Mouse (Mus musculus) midbrain, embryonic 10.5 days (tissue): ENCODE results near the gene 5730409E04Rik. TPM values are rescaled to one million over a fixed set of nuclear protein-coding genes. Genes with fewer than 3 reads are reported as not detected.

Experiments used
- DNase-seq: peaks from one replicate; pipeline ENCODE4 v3.0.0-alpha.2; 2017; ENCODE audit warnings: low spot score
- H3K27ac ChIP-seq: fragments of 300-500 bp; sonication (generic); replicated peaks from 2 replicates; pipeline ENCODE4 v1.5.1; 2016; ENCODE audit warnings: mild to moderate bottlenecking
- H3K27me3 ChIP-seq: fragments of 300-500 bp; sonication (generic); 2 replicates; pipeline ENCODE4 v1.6.1; 2016; ENCODE audit warnings: low read depth, mild to moderate bottlenecking; ENCODE audit not compliant: poor library complexity, severe bottlenecking
- H3K36me3 ChIP-seq: fragments of 300-500 bp; sonication (generic); 2 replicates; pipeline ENCODE4 v1.6.1; 2016; ENCODE audit warnings: mild to moderate bottlenecking, moderate library complexity
- H3K4me1 ChIP-seq: fragments of 300-500 bp; sonication (generic); 2 replicates; pipeline ENCODE4 v1.6.1; 2016
- H3K4me3 ChIP-seq: fragments of 300-500 bp; sonication (generic); 2 replicates; pipeline ENCODE4 v1.5.1; 2016; ENCODE audit warnings: mild to moderate bottlenecking, moderate library complexity
- H3K9me3 ChIP-seq: fragments of 300-500 bp; sonication (generic); replicated peaks from 2 replicates; pipeline ENCODE4 v1.6.1; 2016; ENCODE audit warnings: mild to moderate bottlenecking
- WGBS: fragments of 180-500 bp; shearing (Covaris S2); methylation state at CpG from one replicate; pipeline ENCODE4 v1.1.7; 2016; 5-methylcytosine and 5-hydroxymethylcytosine counted together
- polyA plus RNA-seq: library from polyadenylated mRNA; unstranded; fragments of >200 nt; fragmentation: Nextera tagmentation; extraction: Ambion mirVana; gene quantifications from 2 replicates; pipeline ENCODE4 v1.2.1, GENCODE M21; 2016

5730409E04Rik gene
- polyA plus RNA-seq, 1 experiment from 2014 or later: 1.0 TPM

DNA sequence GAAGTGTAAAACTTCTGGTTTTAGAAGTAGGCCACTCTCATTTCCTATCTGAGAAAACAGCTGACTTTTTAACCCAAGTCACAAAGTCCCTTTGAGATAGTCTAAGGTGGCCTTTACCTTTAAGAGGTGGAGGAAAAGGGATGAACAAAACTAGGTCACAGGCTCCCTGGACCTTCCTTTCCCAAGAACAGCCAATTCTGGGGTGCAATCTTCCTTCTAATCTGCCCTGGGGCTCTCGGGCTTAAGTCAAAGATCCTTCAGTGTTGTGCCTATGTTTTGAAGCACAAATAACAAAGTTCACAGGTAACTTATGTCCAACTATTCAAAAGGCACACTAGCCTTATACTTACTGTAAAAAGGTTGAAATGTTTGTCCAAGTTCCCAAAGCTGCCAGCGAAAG, 5.5 kb upstream of the 5730409E04Rik start:
- Histone ChIP-seq H3K36me3 (no peaks in the 10 kb centered on the region), H3K4me3 (no peak overlapping the region), H3K9me3 (no peaks in the 10 kb centered on the region), H3K4me1 (peaks cover 29% of the 10 kb centered on the region), H3K27ac (no peak overlapping the region), H3K27me3 (peaks cover 99% of the 10 kb centered on the region)
- 85% methylated on average over 2 of the region's 2 CpGs for WGBS
- no peak for DNase-seq

DNA sequence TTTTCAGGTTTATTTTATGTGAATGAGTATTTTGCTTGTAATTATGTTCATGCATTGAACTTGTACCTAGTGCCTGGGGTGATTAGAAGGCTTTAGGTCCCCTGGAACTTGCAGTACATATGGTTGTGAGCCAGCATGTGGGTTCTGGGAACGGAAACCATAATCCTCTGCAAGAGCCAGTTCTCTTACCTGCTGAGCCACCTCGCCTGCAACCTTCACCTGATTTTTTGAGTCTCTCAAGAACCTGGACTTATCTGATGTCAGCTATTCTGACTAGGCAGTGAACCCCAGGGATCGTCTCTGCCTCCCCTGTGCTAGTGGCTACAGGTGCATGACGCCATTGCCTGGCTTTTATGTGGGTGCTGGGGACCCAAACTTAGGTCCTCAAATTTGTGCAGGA, 3.9 kb upstream of the 5730409E04Rik start:
- H3K4me1 ChIP-seq: peaks cover 26% of the 10 kb centered on the region
- H3K36me3 ChIP-seq: no peaks in the 10 kb centered on the region
- 85% methylated on average over 4 of the region's 4 CpGs for WGBS
- no peak overlapping the region for H3K4me3 ChIP-seq
- DNase-seq: no peak
- H3K27ac ChIP-seq: no peak overlapping the region
- peaks cover 99% of the 10 kb centered on the region for H3K27me3 ChIP-seq
- H3K9me3 ChIP-seq: no peaks in the 10 kb centered on the region

DNA sequence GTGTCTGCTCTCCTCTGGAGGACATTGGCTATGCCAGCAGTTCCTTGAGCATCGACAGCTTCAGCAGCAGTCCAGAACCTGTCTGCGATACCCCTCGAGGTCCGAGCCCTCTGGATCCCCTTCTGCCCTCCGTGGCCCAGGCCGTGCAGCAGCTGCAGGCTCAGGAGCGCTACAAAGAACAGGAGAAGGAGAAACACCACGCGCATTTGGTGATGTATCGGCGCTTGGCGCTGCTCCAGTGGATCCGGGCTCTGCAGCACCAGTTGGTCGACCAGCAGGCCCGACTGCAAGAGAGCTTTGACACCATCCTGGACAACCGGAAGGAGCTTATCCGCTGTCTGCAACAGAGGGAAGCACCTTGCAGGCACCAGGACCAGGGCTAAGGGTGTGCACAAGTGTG, 2.4 kb downstream of the 5730409E04Rik start:
- no peak for DNase-seq
- H3K9me3 ChIP-seq: no peaks in the 10 kb centered on the region
- H3K27me3 ChIP-seq: peaks cover 99% of the 10 kb centered on the region
- peaks cover 21% of the 10 kb centered on the region for H3K4me1 ChIP-seq
- H3K27ac ChIP-seq: no peak overlapping the region
- no peak overlapping the region for H3K4me3 ChIP-seq
- WGBS: 89% methylated on average over 17 of the region's 17 CpGs
- H3K36me3 ChIP-seq: no peaks in the 10 kb centered on the region

DNA sequence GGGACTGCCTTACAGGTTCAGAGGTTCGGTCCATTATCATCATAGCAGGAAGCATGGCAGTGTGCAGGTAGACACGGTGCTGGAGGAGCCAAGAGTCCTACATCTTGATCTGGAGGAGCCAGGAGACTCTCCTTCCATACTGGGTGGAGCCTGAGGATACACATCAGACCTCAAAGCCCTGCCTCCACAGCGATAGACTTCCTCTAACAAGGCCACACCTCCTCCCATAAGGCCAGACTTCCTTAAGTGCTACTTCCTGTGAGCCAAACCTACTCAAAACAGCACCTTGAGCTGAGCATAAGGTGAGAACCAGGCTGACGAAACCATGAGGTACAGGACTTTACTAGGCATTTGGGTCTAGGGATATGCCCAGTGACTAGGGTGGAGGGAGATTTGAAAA, 6.7 kb downstream of the 5730409E04Rik start:
- Histone ChIP-seq H3K4me3 (no peak overlapping the region), H3K9me3 (no peaks in the 10 kb centered on the region), H3K27me3 (peaks cover 100% of the 10 kb centered on the region), H3K27ac (no peak overlapping the region), H3K36me3 (no peaks in the 10 kb centered on the region), H3K4me1 (peaks cover 32% of the 10 kb centered on the region)
- DNase-seq: no peak
- 84% methylated on average over 4 of the region's 4 CpGs for WGBS

DNA sequence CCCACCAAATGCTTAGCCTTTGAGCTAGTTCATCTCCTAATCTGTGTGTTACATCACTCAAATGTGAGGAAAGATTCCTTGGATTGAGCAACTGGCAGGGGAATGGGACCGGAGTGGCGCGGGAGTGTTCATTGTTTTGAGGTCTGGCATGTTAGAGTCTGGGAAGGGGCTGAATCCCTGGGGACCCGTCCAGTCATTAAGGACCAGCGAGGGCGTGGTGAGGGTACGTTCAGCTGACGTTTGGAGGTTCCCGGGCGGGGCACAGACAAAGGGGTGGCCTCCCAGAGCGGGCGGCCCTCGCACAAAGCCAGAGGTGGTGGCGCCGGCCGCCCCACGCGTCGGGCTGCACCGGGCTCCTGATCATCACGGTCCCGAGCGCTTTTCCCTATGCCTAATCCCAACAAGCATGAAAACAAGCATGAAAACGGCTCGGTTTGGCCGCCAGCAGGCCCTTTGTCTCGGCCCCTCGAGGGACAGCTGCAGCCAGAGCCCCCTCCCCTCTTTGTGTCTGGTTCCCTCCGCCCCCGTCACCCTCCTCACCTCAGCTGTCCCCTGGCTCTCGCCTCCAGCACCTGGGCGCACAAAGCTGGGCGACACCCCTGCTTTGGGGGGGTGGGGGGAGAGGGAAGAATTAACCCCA, 10.2 kb downstream of the 5730409E04Rik start:
- no peaks in the 10 kb centered on the region for H3K9me3 ChIP-seq
- peaks cover 23% of the 10 kb centered on the region for H3K4me1 ChIP-seq
- WGBS: 1% methylated on average over 33 of the region's 33 CpGs
- H3K36me3 ChIP-seq: no peaks in the 10 kb centered on the region
- peak overlapping the region; percentile 51 for H3K4me3 ChIP-seq
- peaks cover 100% of the 10 kb centered on the region for H3K27me3 ChIP-seq
- H3K27ac ChIP-seq: peak overlapping the region; percentile 91
- DNase-seq: peak; percentile 82

DNA sequence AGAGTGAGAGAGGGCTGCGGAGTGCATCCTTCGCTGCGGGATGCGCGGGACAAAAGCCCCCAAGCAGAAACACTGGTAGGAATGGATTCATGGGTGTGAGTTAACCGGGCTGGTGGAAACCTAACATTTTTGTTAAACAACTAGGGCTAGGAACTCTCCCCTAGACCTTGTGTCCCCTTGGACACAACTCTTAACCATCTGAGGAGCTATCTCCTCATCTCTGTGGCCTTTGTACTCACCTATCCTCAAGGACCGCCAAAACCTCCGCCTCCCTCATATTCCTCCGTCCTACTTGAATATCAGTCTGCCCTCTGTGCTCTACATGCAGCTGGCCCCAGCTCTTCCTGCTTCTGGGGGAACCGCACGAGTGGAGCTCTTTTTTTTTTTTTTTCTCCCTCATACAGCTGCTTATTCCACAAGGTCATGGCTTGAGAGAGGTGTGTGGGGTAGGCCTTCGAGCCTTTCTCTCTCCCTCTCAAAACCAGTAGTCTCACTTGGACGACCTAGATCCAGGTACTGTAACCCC, 10.8 kb downstream of the 5730409E04Rik start:
- Histone ChIP-seq H3K27me3 (peaks cover 100% of the 10 kb centered on the region), H3K4me3 (peak overlapping the region; percentile 51)

DNA sequence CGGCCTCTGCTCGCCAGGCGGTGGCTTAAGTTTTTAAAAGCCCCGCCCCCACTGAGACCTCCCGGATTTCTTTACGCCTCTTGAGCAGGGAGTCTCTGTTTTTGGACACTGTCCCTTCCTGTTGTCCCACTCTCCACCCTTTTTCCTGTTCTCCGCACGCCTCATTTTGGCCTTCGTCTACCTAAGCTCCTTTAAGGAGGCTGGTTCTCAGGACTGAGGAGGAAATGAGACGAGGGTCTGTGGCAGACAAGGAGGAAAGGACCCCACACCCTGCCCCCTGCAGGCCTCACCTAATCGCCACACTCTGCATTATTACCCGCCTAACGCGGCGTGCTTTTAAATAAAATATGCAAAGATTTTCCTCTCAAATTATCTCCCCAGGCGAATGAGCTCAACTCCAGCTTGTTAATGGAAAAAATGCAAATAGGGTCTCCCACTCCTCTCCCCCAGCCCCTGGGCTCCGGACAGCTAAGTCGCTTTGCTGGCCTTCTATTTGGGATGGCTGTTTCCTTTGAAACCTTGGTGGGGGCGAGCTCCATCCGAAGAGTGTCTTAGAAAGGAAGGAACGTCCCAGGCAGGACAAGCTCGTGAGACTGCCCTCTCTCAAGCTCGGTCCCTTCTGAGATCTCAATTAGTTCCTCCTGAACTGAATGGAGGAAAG, 17.5 kb downstream of the 5730409E04Rik start:
- Histone ChIP-seq H3K27me3 (peaks cover 90% of the 10 kb centered on the region), H3K9me3 (no peaks in the 10 kb centered on the region), H3K36me3 (no peaks in the 10 kb centered on the region), H3K4me3 (peak overlapping the region; percentile 42), H3K4me1 (peaks cover 26% of the 10 kb centered on the region), H3K27ac (peak overlapping the region; percentile 63)
- DNase-seq: peak; percentile 52
- WGBS: under 1% methylated on average over 23 of the region's 23 CpGs

More for the DNA sequence above, 10.8 kb downstream of the 5730409E04Rik start:
- H3K27ac ChIP-seq: peak overlapping the region; percentile 91
- H3K36me3 ChIP-seq: no peaks in the 10 kb centered on the region
- H3K4me1 ChIP-seq: peaks cover 23% of the 10 kb centered on the region
- no peak for DNase-seq
- no peaks in the 10 kb centered on the region for H3K9me3 ChIP-seq
- WGBS: 25% methylated on average over 13 of the region's 13 CpGs

DNA sequence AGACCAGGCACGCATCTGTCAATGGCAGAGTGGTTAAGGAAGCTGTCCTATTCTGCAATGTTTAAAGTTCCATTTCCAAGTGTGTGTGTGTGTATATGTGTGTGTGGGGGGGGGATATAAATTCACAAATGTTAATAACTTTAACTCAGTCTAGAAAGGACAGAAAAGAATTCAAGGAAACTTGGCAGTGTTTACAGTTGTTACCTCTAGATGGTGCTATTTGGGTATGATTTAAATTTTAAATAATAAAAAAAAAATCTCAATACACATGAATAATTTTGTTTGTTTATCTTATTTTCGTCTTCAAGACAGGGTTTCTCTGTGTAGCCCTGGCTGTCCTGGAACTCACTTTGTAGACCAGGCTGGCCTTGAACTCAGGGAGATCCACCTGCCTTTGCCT, 22.3 kb downstream of the 5730409E04Rik start:
- no peaks in the 10 kb centered on the region for H3K36me3 ChIP-seq
- no peak overlapping the region for H3K4me3 ChIP-seq
- peaks cover 17% of the 10 kb centered on the region for H3K4me1 ChIP-seq
- no peak for DNase-seq
- H3K27me3 ChIP-seq: peaks cover 76% of the 10 kb centered on the region
- H3K27ac ChIP-seq: no peak overlapping the region
- no peaks in the 10 kb centered on the region for H3K9me3 ChIP-seq
- 58% methylated on average over 2 of the region's 2 CpGs for WGBS

DNA sequence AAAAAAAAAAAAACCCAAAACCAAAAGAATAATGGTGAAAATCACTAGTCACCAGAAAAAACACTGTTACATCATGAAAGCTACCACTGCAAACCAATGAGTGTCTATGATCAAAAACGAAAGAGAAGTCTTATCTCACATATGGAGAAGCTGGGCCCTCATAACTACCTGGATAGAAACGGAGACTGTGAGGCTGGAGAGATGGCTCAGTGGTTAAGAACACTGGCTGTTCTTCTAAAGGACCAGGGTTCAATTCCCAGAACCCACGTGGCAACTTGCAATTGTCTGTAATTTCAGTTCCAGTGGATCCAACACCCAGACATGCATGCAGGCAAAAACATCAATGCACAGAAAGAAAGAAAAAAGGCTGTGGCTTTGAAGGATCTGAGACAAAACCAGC, 23.1 kb downstream of the 5730409E04Rik start:
- H3K27me3 ChIP-seq: peaks cover 73% of the 10 kb centered on the region
- 74% methylated on average over 3 of the region's 3 CpGs for WGBS
- no peaks in the 10 kb centered on the region for H3K36me3 ChIP-seq
- H3K4me3 ChIP-seq: no peak overlapping the region
- no peak overlapping the region for H3K27ac ChIP-seq
- no peaks in the 10 kb centered on the region for H3K9me3 ChIP-seq
- H3K4me1 ChIP-seq: peaks cover 10% of the 10 kb centered on the region
- no peak for DNase-seq

DNA sequence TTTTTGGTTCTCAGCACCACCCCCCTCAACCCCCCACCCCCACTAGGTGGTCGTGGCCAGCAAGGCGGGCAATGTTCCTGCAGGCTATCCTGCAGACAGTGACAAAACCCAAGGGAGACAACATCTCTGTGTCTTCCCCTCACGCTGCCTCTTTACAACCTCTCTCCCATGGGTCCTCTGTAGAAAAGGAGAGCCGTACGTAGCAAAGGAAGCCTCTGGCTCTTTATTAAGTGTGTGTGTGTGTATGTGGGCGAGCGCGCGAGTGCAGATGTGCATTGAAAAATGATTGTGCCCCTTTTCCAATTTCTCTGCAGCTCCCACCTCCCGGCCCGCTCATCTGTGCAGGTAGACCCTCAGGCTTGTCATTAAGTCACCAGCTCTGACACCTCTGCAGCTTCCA, 26.7 kb downstream of the 5730409E04Rik start:
- WGBS: 36% methylated on average over 11 of the region's 11 CpGs
- no peak overlapping the region for H3K27ac ChIP-seq
- H3K27me3 ChIP-seq: peaks cover 56% of the 10 kb centered on the region
- H3K4me3 ChIP-seq: no peak overlapping the region
- DNase-seq: no peak
- H3K36me3 ChIP-seq: no peaks in the 10 kb centered on the region
- H3K9me3 ChIP-seq: no peaks in the 10 kb centered on the region
- peaks cover 11% of the 10 kb centered on the region; the same call in 1 of the 2 replicates for H3K4me1 ChIP-seq

DNA sequence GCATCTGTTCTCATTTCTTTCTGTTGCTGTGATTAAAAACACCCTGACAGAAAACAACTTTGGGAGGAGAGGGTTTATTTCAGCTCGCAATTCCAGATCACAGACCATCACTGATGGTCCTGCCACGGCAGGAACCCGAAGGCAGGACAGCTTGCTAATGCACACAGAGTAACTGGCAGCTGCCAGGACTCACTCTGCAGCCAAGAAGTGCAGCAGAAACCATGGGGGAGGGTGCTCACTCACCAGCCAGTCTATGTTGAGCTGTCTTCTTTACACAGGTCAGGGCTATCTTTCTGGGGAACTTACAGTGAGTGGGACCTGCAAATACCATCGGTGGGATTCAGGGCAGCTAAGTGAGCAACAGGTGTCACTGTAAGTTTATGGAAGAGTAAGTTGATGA, 27.8 kb downstream of the 5730409E04Rik start:
- Histone ChIP-seq H3K27ac (no peak overlapping the region), H3K4me3 (no peak overlapping the region), H3K9me3 (no peaks in the 10 kb centered on the region), H3K4me1 (peaks cover 11% of the 10 kb centered on the region; the same call in 1 of the 2 replicates), H3K27me3 (peaks cover 54% of the 10 kb centered on the region), H3K36me3 (no peaks in the 10 kb centered on the region)
- 79% methylated on average over 4 of the region's 4 CpGs for WGBS
- DNase-seq: no peak

DNA sequence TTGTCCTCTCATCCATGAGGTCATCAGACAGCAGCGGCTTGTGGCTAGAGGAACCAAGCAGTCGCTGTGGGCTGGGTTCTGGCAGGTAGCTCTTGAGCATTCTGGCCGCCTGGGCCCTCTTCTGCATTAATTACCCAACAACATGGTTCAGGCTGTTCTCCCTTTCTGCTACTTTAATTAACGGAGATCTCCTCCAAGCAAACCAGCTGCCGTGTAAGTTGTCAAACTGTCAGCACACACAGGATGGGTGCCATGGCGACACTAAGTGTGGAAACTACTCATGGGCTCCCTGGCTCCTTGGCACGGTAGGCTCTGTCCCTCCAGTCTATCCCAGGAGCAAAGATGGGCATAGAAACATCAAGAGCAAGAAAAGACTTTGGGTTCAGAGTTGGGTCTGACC, 29.7 kb downstream of the 5730409E04Rik start:
- no peak overlapping the region for H3K4me3 ChIP-seq
- 72% methylated on average over 7 of the region's 7 CpGs for WGBS
- DNase-seq: no peak
- H3K9me3 ChIP-seq: no peaks in the 10 kb centered on the region
- H3K36me3 ChIP-seq: no peaks in the 10 kb centered on the region
- no peak overlapping the region for H3K27ac ChIP-seq
- peaks cover 47% of the 10 kb centered on the region for H3K27me3 ChIP-seq
- peaks cover 11% of the 10 kb centered on the region; the same call in 1 of the 2 replicates for H3K4me1 ChIP-seq

DNA sequence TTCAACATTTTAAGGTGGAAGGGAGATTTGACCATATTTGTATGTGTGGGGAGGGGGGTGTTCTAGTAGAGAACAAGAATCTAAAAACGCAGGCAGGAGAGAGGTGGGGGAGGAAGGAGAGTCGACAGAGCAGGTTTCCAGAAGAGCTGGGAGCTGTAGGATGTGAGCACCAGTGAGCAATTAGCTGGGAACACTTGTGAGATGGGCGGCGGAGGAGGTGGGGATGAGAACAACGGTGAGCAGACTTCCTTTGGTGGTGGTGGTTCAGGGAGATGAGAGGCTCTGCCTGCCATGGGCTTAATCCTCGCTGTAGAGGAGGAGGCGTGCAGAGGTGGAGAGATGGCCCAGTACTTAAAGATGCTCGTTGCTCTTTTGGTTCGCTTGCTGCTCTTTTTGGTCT, 32.3 kb downstream of the 5730409E04Rik start:
- Histone ChIP-seq H3K4me3 (no peak overlapping the region), H3K27ac (no peak overlapping the region), H3K27me3 (peaks cover 26% of the 10 kb centered on the region), H3K36me3 (no peaks in the 10 kb centered on the region), H3K4me1 (0 out of 2 replicates have a peak, but pooled peaks cover 5% of the 10 kb centered on the region), H3K9me3 (no peaks in the 10 kb centered on the region)
- 40% methylated on average over 9 of the region's 9 CpGs for WGBS
- DNase-seq: no peak
